Mouse (Mus musculus): ENCODE measurements at regions not wholly inside any gene's neighbourhood (a gene's known extent, or its start where the extent isn't known, plus 50 kb on each side); places are given as distances from the start of the nearest gene placed in this dataset.
A peak's percentile ranks its signal among the peaks of the same experiment; 100 is the strongest.

DNA sequence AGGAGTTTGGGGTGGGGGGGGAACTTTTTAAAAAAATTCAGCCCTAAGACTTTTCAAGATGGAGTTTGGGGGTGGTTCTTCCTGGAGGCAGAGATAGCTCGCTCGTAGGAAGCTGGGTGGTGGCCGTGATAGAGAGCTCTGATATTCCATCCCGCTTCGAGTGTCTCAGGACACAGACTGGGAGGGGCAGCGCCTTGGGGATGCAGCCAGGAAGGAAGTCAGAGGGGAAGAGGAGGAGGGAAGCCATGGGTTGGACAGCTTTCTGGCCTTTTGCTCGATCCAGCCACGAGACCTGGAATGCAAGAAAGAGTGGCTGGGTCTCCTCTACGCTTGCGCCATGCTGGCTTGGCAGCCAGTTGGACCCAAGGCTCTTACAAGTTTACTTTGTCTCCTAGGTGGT lies 95.1 kb upstream of the Sulf2 start:
- no peak for ATAC-seq
- 92% methylated on average over 10 of the region's 10 CpGs for WGBS
- no peak for TF ChIP-seq CTCF (IDR thresholded peaks at IDR 0.05; ENCODE audit: low read depth)
- Histone ChIP-seq H3K27ac (ENCODE audit: low read depth, low read length) (no peak overlapping the region), H3K4me2 (ENCODE audit: low read depth) (no peak overlapping the region), H3K27me3 (ENCODE audit: insufficient read depth, low read length) (no peaks in the 10 kb centered on the region), H3K4me1 (ENCODE audit: insufficient read depth) (no peaks in the 10 kb centered on the region), H3K9ac (no peak overlapping the region), H3K9me3 (ENCODE audit: low read length) (no peaks in the 10 kb centered on the region), H3K36me3 (ENCODE audit: insufficient read depth) (no peaks in the 10 kb centered on the region), H3K4me3 (ENCODE audit: low read depth, low read length) (no peak overlapping the region)
- no peak for DNase-seq

DNA sequence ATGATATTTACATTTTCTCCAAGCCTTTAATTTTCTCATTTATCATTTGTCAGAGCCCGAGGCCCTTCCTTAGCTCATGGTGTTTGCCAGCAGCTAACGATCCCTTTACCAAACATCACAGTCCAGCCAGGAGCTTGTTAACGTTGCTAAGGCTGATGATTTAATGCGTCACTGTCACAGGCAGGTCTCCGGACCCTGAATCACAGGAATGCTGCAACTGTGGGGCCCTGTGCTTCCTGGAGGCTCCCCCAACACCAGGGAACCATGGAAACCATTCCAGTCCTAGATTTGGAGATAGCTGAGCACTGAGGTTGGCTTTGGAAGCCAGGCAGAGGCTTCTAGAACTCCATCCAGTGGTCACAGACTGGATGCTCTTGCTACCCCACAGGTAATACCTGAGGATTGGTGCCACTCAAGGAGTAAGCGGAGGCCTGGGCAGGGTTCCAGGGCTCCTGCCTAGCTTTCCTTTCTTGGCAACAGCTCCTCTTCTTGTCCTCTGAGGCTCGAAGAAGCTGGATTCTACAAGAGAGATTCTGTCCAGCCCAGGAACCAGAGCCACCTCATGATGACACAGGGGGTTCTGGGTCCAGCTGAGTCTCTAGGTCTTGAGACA lies 94.0 kb upstream of the Sulf2 start:
- Histone ChIP-seq H3K4me3 (ENCODE audit: low read depth, low read length) (no peak overlapping the region), H3K9me3 (ENCODE audit: low read length) (no peaks in the 10 kb centered on the region), H3K27ac (ENCODE audit: low read depth, low read length) (no peak overlapping the region), H3K4me1 (ENCODE audit: insufficient read depth) (no peaks in the 10 kb centered on the region), H3K27me3 (ENCODE audit: insufficient read depth, low read length) (no peaks in the 10 kb centered on the region), H3K36me3 (ENCODE audit: insufficient read depth) (no peaks in the 10 kb centered on the region), H3K9ac (no peak overlapping the region), H3K4me2 (ENCODE audit: low read depth) (no peak overlapping the region)
- 24% methylated on average over 7 of the region's 7 CpGs for WGBS
- DNase-seq (peak; percentile 34), ATAC-seq (no peak)
- no peak for TF ChIP-seq CTCF (IDR thresholded peaks at IDR 0.05; ENCODE audit: low read depth)

DNA sequence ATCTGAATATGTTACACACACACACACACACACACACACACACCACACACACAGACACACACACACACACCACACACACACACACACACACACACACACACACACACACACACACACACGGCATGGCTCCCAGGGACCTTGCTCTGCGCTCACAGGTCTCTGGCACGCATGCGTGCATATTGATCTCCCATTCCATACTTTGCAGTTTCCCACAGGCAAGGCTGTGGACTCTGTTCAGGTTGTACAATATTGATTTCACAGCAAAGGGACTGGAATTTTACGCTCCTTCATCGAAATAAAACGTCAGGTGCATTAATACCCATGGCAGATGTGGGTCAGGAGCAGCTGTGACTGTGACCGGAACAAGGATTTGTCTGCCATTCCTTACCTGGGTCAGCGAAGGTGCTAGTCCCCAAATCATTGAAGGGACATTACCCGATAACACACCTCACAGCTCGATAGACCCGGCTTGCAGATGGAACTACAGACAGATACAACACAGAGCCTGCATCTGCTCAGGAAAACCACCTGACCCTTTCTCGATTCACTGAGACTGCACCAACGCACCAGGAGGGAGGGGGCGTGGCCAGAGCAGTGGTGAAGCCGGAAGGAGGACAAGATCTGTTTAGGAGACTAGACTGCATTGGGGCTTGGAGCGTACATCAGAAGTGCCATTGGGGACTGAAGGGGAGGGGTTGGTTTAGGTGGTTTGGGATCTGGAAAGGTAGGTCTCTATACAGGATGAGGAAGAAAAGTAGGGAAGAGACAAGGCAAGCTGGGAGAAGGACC lies 91.1 kb upstream of the Sulf2 start:
- Histone ChIP-seq H3K27me3 (ENCODE audit: insufficient read depth, low read length) (no peaks in the 10 kb centered on the region), H3K36me3 (ENCODE audit: insufficient read depth) (no peaks in the 10 kb centered on the region), H3K9ac (no peak overlapping the region), H3K9me3 (ENCODE audit: low read length) (no peaks in the 10 kb centered on the region), H3K27ac (ENCODE audit: low read depth, low read length) (no peak overlapping the region), H3K4me3 (ENCODE audit: low read depth, low read length) (no peak overlapping the region), H3K4me1 (ENCODE audit: insufficient read depth) (no peaks in the 10 kb centered on the region), H3K4me2 (ENCODE audit: low read depth) (no peak overlapping the region)
- 80% methylated on average over 17 of the region's 17 CpGs for WGBS
- no peak for DNase-seq
- no peak for TF ChIP-seq CTCF (IDR thresholded peaks at IDR 0.05; ENCODE audit: low read depth)
- no peak for ATAC-seq

DNA sequence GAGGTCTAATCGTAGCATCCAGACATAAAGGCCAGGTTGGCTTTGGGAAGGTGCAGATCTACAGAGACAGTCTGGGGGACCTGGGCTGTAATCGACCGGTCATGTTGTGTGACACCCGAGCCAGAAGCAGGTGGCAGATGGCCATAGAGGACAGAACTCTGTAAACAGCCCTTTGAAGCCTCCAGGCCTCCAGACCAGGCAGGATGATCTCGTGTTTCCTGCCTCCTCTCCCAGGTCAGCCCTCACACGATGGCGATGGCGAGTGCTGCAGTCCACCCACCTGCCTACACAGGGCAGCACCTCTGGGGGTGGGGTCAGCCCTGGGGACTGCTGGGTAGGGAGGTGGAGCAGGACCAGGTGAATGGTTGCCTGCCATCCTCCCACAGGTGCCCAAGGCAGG lies 89.8 kb upstream of the Sulf2 start:
- no peak for DNase-seq
- no peaks in the 10 kb centered on the region for H3K36me3 ChIP-seq (ENCODE audit: insufficient read depth)
- H3K9ac ChIP-seq, result no peak overlapping the region
- no peaks in the 10 kb centered on the region for H3K9me3 ChIP-seq (ENCODE audit: low read length)
- WGBS, result 79% methylated on average over 8 of the region's 8 CpGs
- no peaks in the 10 kb centered on the region for H3K4me1 ChIP-seq (ENCODE audit: insufficient read depth)
- no peak for ATAC-seq
- H3K4me2 ChIP-seq (ENCODE audit: low read depth), result no peak overlapping the region
- no peak overlapping the region for H3K4me3 ChIP-seq (ENCODE audit: low read depth, low read length)
- no peaks in the 10 kb centered on the region for H3K27me3 ChIP-seq (ENCODE audit: insufficient read depth, low read length)
- H3K27ac ChIP-seq (ENCODE audit: low read depth, low read length), result no peak overlapping the region
- no peak for TF ChIP-seq CTCF (IDR thresholded peaks at IDR 0.05; ENCODE audit: low read depth)

DNA sequence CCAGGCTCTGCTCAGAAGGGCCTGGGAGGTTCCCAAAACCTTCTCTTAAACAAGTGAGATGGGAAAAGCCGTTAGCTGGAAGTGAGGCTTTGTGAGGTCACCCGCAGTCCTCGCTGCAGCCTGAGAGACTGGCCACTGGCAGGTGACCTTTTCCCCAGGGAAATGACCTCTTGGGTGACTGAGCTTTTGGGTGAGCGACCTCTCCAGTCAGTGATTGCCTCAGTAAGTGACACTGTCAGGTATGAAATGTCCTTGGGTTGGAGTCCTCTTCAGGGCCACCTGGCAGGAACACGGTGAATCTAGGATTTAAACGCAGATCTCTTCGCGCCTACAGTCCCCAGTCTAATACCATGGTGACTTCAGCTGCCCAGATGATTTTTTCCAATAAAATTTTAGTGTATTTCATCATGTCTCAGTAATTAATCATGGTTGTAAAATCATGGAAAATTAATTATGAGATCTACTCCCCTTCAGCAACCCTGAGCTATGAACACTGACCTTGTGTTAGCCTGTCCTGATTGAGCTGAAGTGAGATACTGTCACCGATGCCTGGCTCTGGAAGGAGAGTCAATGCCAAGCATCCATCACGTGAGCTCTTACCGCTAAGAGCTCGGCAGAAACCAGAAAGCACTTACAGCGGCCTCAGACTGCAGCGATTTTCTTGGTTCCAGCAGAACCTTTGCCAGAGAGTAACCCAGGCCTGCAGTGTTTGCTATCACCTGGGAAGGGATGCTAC lies 87.5 kb upstream of the Sulf2 start:
- Histone ChIP-seq H3K9me3 (ENCODE audit: low read length) (no peaks in the 10 kb centered on the region), H3K4me1 (ENCODE audit: insufficient read depth) (no peaks in the 10 kb centered on the region), H3K36me3 (ENCODE audit: insufficient read depth) (no peaks in the 10 kb centered on the region), H3K4me3 (ENCODE audit: low read depth, low read length) (no peak overlapping the region), H3K27ac (ENCODE audit: low read depth, low read length) (no peak overlapping the region), H3K9ac (no peak overlapping the region), H3K27me3 (ENCODE audit: insufficient read depth, low read length) (no peaks in the 10 kb centered on the region), H3K4me2 (ENCODE audit: low read depth) (no peak overlapping the region)
- ATAC-seq, result no peak
- 77% methylated on average over 14 of the region's 14 CpGs for WGBS
- no peak for DNase-seq
- no peak for TF ChIP-seq CTCF (IDR thresholded peaks at IDR 0.05; ENCODE audit: low read depth)

DNA sequence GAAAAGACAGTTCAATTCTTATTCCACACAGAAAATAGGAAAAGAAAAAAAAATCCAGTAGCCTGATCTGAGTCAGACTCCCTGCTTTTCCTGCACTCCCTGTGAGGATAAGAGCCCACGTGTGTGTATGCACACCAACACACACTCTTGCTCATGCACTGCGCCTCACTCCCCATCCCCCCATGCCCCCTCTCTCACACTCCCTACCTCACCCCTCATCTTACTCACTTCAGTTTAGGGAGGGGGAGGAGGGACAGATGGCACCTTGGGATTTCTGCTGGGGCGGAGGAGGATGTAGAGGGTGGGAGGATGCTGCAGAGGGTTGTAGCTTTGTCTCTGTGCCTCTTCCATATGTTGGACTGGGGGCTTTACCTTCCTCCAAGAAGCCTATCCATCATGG lies 85.8 kb upstream of the Sulf2 start:
- Histone ChIP-seq H3K27ac (ENCODE audit: low read depth, low read length) (no peak overlapping the region), H3K9ac (no peak overlapping the region), H3K4me2 (ENCODE audit: low read depth) (no peak overlapping the region), H3K9me3 (ENCODE audit: low read length) (no peaks in the 10 kb centered on the region), H3K4me3 (ENCODE audit: low read depth, low read length) (no peak overlapping the region), H3K27me3 (ENCODE audit: insufficient read depth, low read length) (no peaks in the 10 kb centered on the region), H3K36me3 (ENCODE audit: insufficient read depth) (no peaks in the 10 kb centered on the region), H3K4me1 (ENCODE audit: insufficient read depth) (no peaks in the 10 kb centered on the region)
- TF ChIP-seq CTCF (IDR thresholded peaks at IDR 0.05; ENCODE audit: low read depth), result no peak
- ATAC-seq (no peak; the same call in 1 of the 2 replicates), DNase-seq (no peak)
- WGBS, result 87% methylated on average over 3 of the region's 3 CpGs

DNA sequence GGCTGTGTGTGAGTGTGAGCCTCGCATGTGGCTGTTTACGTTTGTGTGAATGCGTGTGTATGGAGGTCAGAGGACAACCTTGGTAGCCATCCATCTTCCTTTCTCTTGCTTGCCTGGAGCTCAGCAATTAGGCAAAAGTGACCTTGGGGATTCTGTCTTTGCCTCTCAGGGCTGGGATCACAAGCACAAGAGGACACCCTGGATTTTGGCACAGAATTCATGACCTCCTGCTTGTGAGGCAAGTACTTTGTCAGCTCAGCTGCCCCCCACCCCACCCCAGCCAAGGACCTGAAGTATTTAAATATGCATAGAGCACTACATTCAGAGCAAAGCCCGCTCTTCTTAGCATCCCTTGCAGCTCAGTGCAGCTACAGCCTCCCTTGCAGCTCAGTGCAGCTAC lies 84.6 kb upstream of the Sulf2 start:
- H3K4me3 ChIP-seq (ENCODE audit: low read depth, low read length), result no peak overlapping the region
- TF ChIP-seq CTCF (IDR thresholded peaks at IDR 0.05; ENCODE audit: low read depth), result no peak
- no peak overlapping the region for H3K27ac ChIP-seq (ENCODE audit: low read depth, low read length)
- H3K27me3 ChIP-seq (ENCODE audit: insufficient read depth, low read length), result no peaks in the 10 kb centered on the region
- 90% methylated on average over 4 of the region's 4 CpGs for WGBS
- no peak for ATAC-seq
- no peaks in the 10 kb centered on the region for H3K9me3 ChIP-seq (ENCODE audit: low read length)
- H3K36me3 ChIP-seq (ENCODE audit: insufficient read depth), result no peaks in the 10 kb centered on the region
- no peak overlapping the region for H3K9ac ChIP-seq
- H3K4me1 ChIP-seq (ENCODE audit: insufficient read depth), result no peaks in the 10 kb centered on the region
- H3K4me2 ChIP-seq (ENCODE audit: low read depth), result no peak overlapping the region
- DNase-seq, result no peak

Data from forebrain, postnatal 0 days (tissue).